Mouse (Mus musculus) lung, embryonic 16.5 days (tissue): ENCODE results near the gene Hacd2. TPM values are rescaled to one million over a fixed set of nuclear protein-coding genes. Genes with fewer than 3 reads are reported as not detected.
A peak's percentile ranks its signal among the peaks of the same experiment; 100 is the strongest.

Experiments
- ATAC-seq: fragments of 200-750 bp; cut with Nextera tagmentation; 2 replicates; pipeline ENCODE4 v1.8.0; 2017; ENCODE audit warnings: low read depth, mild to moderate bottlenecking, moderate library complexity
- H3K27ac ChIP-seq: fragments of 300-500 bp; sonication (generic); 2 replicates; pipeline ENCODE4 v1.5.1; 2014; ENCODE audit warnings: mild to moderate bottlenecking, control low read depth, low read length
- H3K27me3 ChIP-seq: fragments of 300-500 bp; sonication (generic); 2 replicates; pipeline ENCODE4 v1.6.1; 2014; ENCODE audit warnings: low read depth, low read length, mixed read lengths; ENCODE audit not compliant: control insufficient read depth, insufficient read depth
- H3K36me3 ChIP-seq: fragments of 300-500 bp; sonication (generic); 2 replicates; pipeline ENCODE4 v1.6.1; 2014; ENCODE audit warnings: low read length; ENCODE audit not compliant: control insufficient read depth, insufficient read depth
- H3K4me1 ChIP-seq: fragments of 300-500 bp; sonication (generic); replicated peaks from 2 replicates; pipeline ENCODE4 v1.6.1; 2014; ENCODE audit warnings: low read length, mixed read lengths; ENCODE audit not compliant: control insufficient read depth, insufficient read depth
- H3K4me2 ChIP-seq: fragments of 300-500 bp; sonication (generic); 2 replicates; pipeline ENCODE4 v1.6.1; 2014; ENCODE audit warnings: low read depth, low read length, control low read depth
- H3K4me3 ChIP-seq: fragments of 300-500 bp; sonication (generic); 2 replicates; pipeline ENCODE4 v1.5.1; 2014; ENCODE audit warnings: mild to moderate bottlenecking, low read length, control low read depth
- H3K9ac ChIP-seq: fragments of 300-500 bp; sonication (generic); 2 replicates; pipeline ENCODE4 v1.6.1; 2014; ENCODE audit warnings: low read length, control low read depth
- H3K9me3 ChIP-seq: fragments of 300-500 bp; sonication (generic); 2 replicates; pipeline ENCODE4 v1.6.1; 2016; ENCODE audit warnings: low read length; ENCODE audit not compliant: control insufficient read depth
- WGBS: fragments of 180-500 bp; shearing (Covaris S2); extraction: QIAGEN DNeasy Blood & Tissue Kit; methylation state at CpG from one replicate; pipeline ENCODE4 v1.1.7; 2014; 5-methylcytosine and 5-hydroxymethylcytosine counted together
- polyA plus RNA-seq: library from polyadenylated mRNA; unstranded; fragments of >200 nt; fragmentation: Nextera tagmentation; extraction: Ambion mirVana; gene quantifications from 2 replicates; pipeline ENCODE4 v1.2.1, GENCODE M21; 2015

Gene Hacd2
- polyA plus RNA-seq, 1 experiment from 2014 or later = 78.2 TPM

DNA sequence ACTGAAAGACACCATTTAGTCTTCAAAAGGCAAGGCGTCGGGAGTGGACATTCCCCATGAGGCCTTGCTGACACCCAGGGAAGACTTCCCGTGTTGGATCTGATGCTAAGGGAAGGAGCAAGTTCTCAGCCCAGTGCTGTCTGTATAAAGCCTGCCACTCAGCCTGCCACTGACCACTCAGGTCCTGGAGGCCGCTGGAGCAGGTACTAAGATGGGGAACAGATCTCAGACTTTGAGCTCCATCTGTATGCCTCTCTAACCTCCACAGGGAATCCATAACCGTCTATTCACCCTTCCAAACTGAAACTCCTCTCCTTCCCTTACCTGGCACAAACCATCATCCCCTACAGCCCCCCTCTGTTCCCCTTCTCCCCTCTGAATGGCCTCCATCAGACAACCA lies 91.3 kb downstream of the Hacd2 start:
- Histone ChIP-seq H3K9me3 (no peaks in the 10 kb centered on the region), H3K4me3 (no peak overlapping the region), H3K9ac (no peak overlapping the region), H3K27me3 (no peaks in the 10 kb centered on the region), H3K36me3 (no peaks in the 10 kb centered on the region), H3K4me2 (no peak overlapping the region), H3K27ac (no peak overlapping the region), H3K4me1 (peaks cover 15% of the 10 kb centered on the region)
- no peak for ATAC-seq
- 75% methylated on average over 5 of the region's 5 CpGs for WGBS

DNA sequence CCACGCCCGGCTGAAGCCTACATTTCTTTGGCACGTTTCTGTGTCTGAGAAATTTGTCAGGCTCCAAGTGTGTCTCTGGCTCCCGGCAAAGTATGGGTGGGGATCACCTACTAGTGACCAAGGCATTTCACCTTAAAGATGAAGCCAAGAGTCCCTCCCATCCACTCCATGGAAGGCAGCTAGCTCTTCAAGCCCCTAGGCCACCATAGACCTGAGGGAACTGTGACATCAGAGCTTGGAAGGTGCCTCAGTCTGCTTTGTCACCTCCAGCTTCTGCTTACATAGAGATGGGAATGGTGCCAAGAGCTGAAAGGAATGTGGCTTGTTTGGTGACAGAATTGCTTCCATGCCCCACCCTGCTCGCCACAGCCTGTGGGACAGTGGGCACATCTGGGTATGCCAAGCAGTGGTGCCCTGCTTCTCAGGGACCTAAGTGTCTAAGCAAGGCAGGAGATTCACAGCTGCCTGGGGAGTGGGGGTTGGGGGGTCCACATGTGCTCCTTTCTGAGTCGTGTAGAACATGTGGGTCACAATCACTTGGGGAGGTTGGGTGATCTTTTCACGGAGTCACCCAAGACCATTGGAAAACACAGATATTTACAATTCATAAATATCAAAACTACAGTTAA lies 94.2 kb downstream of the Hacd2 start:
- 63% methylated on average over 7 of the region's 7 CpGs for WGBS
- Histone ChIP-seq H3K4me1 (peaks cover 4% of the 10 kb centered on the region), H3K36me3 (no peaks in the 10 kb centered on the region), H3K9me3 (no peaks in the 10 kb centered on the region), H3K4me3 (no peak overlapping the region), H3K27ac (no peak overlapping the region), H3K27me3 (no peaks in the 10 kb centered on the region), H3K4me2 (no peak overlapping the region), H3K9ac (no peak overlapping the region)
- peak; percentile 83 for ATAC-seq

DNA sequence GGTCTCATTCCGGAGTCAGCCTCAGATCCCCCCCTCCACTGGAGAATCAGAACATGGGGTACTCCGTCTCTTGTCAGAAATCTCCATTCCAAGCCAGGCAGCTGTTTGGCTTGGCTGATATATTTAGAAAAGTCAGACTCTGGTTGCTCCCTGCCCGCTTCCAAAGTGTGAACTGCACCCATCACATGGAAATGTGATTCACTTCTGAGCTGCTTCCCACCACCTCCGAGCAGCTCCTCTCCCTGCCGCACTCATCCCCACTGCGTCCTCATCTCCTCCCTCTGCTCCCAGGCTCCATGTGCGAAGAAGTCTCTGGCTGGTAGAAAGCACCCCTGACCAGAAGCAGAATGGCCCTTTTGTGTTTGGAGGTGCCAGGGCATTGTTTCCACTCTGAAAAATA lies 95.2 kb downstream of the Hacd2 start:
- no peaks in the 10 kb centered on the region for H3K27me3 ChIP-seq
- no peaks in the 10 kb centered on the region for H3K9me3 ChIP-seq
- WGBS = 48% methylated on average over 7 of the region's 7 CpGs
- H3K27ac ChIP-seq = no peak overlapping the region
- H3K4me1 ChIP-seq = peaks cover 4% of the 10 kb centered on the region
- no peak overlapping the region for H3K4me3 ChIP-seq
- H3K36me3 ChIP-seq = no peaks in the 10 kb centered on the region
- ATAC-seq = no peak
- no peak overlapping the region for H3K4me2 ChIP-seq
- no peak overlapping the region for H3K9ac ChIP-seq

DNA sequence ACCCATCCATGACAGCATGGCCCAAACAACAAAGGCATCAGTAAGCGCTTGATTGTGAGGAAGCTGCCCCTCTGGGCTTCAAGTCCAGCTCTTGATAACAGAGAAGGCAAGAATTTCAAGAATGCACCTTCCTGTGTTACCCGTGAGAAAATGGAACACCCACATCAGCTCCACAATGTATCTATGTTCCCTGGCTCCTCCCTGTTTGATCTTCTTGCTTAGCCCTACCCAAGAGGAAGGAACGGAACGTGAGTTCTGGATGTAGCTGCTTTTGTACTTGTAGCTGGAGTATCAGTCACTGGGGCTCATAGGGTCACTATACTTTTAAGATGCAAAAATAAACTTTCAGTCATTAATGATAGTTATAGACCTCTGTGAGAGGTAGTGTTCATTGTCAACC lies 98.4 kb downstream of the Hacd2 start:
- Histone ChIP-seq H3K27ac (no peak overlapping the region), H3K9me3 (no peaks in the 10 kb centered on the region), H3K36me3 (no peaks in the 10 kb centered on the region), H3K4me3 (no peak overlapping the region), H3K9ac (no peak overlapping the region), H3K4me1 (peaks cover 4% of the 10 kb centered on the region), H3K4me2 (no peak overlapping the region), H3K27me3 (no peaks in the 10 kb centered on the region)
- no peak for ATAC-seq
- WGBS = 45% methylated on average over 4 of the region's 4 CpGs

DNA sequence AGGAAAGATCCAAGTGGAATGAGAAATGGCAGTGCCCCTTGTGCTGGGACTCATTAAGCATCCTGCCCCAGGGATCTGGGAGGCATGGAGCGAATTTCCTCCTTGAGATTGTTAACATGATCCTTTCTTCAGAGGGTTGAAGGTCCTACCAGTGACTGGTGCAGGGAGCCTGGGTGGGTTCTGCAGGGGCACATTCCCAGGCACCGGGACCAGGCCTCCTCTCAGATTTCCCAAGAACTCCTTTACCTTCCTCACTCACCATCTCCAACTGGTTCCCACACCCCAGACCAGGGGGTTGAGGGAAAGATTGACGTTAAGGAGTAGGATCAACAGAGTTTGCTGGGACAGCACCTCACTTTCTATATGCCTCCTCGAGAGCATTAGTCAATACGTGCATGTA lies 105.0 kb downstream of the Hacd2 start:
- no peaks in the 10 kb centered on the region for H3K4me1 ChIP-seq
- no peak overlapping the region for H3K4me2 ChIP-seq
- WGBS = 79% methylated on average over 5 of the region's 5 CpGs
- no peak overlapping the region for H3K4me3 ChIP-seq
- H3K36me3 ChIP-seq = no peaks in the 10 kb centered on the region
- H3K9ac ChIP-seq = no peak overlapping the region
- no peaks in the 10 kb centered on the region for H3K9me3 ChIP-seq
- no peak overlapping the region for H3K27ac ChIP-seq
- no peak for ATAC-seq
- no peaks in the 10 kb centered on the region for H3K27me3 ChIP-seq

DNA sequence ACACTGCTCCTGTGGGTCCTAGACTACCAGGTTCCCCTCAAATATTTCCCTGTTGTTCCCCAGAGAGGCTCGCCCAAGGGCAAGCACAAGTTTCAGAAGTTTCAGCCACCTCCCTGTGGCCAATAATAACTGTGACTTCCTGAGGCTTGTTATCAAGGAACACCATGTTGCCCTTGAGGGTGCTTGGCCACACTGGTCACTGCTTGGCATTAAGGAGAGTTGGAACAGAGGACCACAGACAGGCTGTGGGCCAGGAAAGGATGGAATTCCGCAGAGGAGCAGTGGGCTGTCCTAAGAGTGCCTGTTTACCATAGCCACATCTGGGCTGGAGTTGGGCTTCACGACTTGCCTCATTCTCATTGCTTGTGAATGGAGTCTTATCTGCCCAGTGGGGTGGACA lies 107.9 kb downstream of the Hacd2 start:
- Histone ChIP-seq H3K36me3 (no peaks in the 10 kb centered on the region), H3K4me1 (no peaks in the 10 kb centered on the region), H3K4me2 (no peak overlapping the region), H3K27ac (no peak overlapping the region), H3K9ac (no peak overlapping the region), H3K4me3 (no peak overlapping the region), H3K27me3 (no peaks in the 10 kb centered on the region), H3K9me3 (no peaks in the 10 kb centered on the region)
- WGBS = 46% methylated on average over 3 of the region's 3 CpGs
- ATAC-seq = no peak

DNA sequence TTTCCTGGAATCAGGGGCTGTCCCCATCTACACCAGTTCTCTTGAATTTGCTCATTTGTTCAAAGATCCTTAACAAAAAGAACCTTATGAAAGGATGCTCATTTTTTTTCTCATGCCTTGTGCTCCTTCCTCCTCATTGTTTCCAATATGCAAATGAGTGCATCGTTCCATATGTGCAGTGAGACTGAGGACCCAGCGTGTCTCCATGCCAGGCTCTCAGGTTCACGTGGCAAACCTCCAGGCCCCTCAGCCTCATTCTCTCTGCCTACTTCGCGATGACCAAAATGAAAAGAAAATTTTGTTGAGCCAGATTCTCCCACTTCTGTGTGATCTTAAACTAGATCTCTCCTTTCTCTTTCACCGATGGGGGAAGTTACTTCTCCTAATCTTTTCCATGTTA lies 117.2 kb downstream of the Hacd2 start:
- Histone ChIP-seq H3K4me2 (no peak overlapping the region), H3K27ac (no peak overlapping the region), H3K36me3 (no peaks in the 10 kb centered on the region), H3K27me3 (no peaks in the 10 kb centered on the region), H3K4me1 (peaks cover 6% of the 10 kb centered on the region), H3K9ac (no peak overlapping the region), H3K9me3 (no peaks in the 10 kb centered on the region), H3K4me3 (no peak overlapping the region)
- ATAC-seq = no peak
- 78% methylated on average over 6 of the region's 6 CpGs for WGBS

DNA sequence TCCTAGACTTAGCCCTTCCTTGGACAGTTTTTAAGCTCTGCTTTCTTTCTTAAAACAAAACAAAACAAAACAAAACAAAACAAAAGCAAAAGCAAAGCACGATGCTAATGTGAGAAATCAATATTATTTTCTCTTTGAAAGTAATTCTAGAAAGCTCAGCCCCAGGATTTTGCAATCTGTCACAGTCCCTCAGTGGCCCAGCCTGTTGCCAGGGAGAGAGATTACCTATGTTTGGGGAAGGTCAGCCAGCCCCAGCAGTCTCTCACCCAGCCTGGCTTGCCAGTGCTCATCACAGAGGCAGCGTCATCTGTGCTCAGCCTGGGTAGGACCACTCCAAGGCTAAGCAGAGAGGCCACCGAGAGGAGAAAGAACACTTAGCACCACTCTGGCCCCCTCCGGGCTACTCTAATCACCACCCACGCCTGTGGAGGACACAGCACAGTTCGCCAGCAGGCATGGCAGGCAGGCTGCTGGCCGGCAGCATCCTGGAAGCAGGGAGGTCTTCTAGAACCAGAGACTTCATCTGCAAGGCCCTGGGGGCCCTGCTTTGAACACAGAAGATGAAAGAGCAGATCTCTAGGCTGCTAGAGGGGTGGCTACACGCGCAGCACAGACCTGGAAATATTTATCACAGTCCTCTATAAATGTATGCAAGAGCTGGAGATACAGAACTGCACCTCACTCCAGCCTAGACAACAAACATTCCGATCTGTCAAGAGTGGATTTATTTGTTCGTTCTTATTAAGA lies 117.8 kb downstream of the Hacd2 start:
- 20% methylated on average over 11 of the region's 11 CpGs for WGBS
- H3K9ac ChIP-seq = 0 out of 2 replicates have a peak overlapping the region, but pooled peaks have one; percentile 17
- H3K36me3 ChIP-seq = no peaks in the 10 kb centered on the region
- peaks cover 6% of the 10 kb centered on the region for H3K4me1 ChIP-seq
- no peak overlapping the region for H3K27ac ChIP-seq
- no peak overlapping the region for H3K4me3 ChIP-seq
- H3K4me2 ChIP-seq = no peak overlapping the region
- H3K27me3 ChIP-seq = no peaks in the 10 kb centered on the region
- no peaks in the 10 kb centered on the region for H3K9me3 ChIP-seq
- ATAC-seq = peak; percentile 62; the same call in 1 of the 2 replicates

DNA sequence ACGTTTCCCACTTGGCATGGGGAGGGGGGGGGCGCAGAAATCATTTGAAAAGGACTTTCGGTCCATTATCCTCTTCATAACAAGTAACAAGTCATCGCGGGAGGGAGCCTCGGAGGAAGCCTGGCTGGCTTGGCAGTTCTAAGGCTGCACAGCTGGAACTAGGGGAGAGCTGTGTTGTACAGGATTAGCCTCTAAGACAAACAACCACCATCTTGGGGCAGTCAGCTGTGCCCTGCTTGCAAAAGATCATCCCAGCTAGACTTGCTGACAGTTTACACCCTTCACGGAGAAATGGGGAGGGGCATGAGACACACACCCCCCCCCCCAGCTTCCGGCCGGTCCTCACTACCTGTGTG lies 118.4 kb downstream of the Hacd2 start:
- H3K4me3 ChIP-seq = no peak overlapping the region
- H3K9me3 ChIP-seq = no peaks in the 10 kb centered on the region
- no peak overlapping the region for H3K4me2 ChIP-seq
- no peak overlapping the region for H3K27ac ChIP-seq
- H3K9ac ChIP-seq = no peak overlapping the region
- H3K27me3 ChIP-seq = no peaks in the 10 kb centered on the region
- no peaks in the 10 kb centered on the region for H3K36me3 ChIP-seq
- peaks cover 6% of the 10 kb centered on the region for H3K4me1 ChIP-seq
- 35% methylated on average over 9 of the region's 9 CpGs for WGBS
- ATAC-seq = peak; percentile 51; the same call in 1 of the 2 replicates
